Mouse (Mus musculus) activated CD4-positive, CD25-positive, alpha-beta regulatory T cell, adult 4 months (primary cell): ENCODE data around the gene Batf. TPM values are rescaled to one million over a fixed set of nuclear protein-coding genes. Genes with fewer than 3 reads are reported as not detected.
A peak's percentile ranks its signal among the peaks of the same experiment; 100 is the strongest.

Experiments used
- ATAC-seq: one replicate; pipeline ENCODE4 v1.8.0; 2017
- polyA plus RNA-seq, 2 experiments: library from polyadenylated mRNA; unstranded; fragments of 100-300 nt; shearing (Covaris generic); gene quantifications; one replicate each; pipeline ENCODE4 v1.2.1; 2017

Batf gene
- polyA plus RNA-seq, 2 experiments from 2014 or later = 156 to 205 TPM

DNA sequence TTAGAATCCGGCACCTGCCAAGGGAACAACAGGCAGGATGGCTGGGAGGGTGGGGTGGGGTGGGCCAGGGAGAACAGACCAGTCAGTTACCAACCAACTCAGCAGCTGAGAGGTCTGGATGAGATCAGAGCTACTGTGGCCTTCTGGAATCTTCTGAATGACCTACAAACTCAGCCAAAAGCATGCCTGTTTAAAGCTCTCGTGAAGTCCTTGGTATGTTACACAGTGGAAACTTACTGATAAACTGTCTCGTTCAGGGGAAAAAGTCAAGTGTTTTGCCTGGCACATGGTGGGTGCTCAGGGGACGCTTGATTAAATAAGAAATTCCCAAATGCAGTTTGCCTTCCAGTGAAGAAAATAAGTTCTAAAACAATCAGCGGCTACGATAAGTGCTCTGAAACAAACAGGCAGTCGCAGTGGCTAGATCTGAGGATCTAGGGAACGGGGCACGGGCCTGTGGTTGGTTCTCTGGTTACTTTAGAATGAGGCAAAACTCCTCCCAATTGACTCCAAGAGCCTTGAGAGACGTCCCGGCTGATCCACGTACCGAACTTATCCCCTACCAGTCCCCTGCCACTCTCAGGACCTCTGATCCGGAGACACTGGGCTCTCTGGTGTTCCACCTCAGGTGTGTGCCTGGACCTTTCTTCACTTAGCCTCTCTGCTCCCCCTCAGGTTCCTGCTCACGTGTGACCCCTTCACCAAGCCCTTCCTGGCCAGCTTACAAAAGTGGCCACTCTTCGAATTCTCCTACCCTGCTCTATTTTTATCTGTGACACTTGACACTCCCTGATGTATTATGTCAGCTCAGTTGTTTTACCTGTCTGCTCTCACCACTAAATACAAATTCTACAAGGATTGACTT lies 1.8 kb upstream of the Batf start:
- ATAC-seq = no peak

DNA sequence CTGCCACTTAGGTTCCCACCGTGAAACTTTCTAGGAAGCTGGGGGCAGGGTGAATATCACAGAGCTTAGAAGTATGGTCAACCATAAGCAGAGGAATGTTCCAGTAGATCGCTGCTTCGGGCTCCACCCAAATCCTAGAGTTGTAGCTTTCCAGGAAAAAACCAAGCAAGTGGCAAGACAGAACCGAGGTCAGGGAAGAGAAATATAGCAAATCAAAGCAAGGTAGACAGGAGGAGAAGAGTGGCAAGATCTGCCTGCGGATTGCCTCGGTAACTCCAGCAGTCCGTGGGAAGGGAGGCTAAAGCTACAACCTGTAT lies 706 bp downstream of the Batf start:
- ATAC-seq = no peak

DNA sequence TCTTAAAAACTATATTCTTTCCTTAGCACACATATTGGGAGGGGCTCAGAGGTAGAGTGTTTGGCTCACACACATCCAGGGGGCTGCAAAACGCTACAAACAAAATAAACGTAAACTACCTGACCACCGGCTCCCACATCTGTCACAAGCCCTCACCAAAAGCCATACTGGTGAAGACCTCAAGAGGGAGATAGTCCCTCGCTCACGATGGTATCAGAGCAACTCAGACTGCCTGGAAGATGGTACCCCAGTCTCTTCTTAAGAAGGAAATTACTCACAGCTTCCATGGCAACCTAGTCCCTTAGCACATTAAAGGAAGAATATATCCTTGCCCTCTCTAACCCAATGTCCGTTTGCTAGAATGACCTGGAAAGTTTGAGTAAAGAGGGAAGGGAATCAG lies 1.4 kb downstream of the Batf start:
- ATAC-seq = peak; percentile 38

DNA sequence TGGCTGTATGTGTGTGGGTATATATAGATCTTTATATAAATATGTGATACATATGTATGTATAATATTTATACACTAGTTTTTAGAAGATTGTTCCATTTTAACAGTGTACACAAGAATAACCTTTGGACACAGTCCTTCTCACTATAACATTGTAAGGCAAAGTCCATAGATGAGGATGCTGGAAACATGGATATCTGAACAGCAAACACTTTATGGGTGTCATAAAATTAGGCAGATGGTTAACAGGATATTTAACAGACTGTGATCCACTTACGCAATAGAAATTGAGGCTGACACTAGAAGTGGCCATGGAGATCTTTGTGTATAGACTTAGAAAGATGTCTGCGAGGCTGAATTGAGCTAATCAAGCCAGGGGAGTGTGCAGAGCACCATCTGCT lies 9.3 kb downstream of the Batf start:
- ATAC-seq = no peak

DNA sequence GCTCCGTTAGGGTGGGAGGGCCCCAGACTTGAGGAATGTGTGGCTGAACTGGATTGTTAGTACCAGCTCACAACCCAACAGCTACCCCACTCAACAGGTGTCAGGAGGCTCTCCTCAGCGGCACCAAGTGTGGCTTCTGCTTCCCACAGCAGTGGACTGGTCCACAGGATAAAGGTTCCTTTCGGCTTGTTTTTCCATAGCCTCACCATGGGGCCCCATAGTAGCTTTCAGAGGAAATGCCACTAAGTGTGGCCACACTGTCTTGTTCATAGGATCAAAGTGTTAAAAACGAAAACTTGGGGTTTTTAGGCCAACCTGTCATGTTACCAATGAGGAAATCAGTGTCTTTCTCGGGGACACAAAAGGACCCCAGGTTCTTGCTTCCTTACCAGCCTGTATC lies 10.0 kb downstream of the Batf start:
- peak; percentile 7 for ATAC-seq

DNA sequence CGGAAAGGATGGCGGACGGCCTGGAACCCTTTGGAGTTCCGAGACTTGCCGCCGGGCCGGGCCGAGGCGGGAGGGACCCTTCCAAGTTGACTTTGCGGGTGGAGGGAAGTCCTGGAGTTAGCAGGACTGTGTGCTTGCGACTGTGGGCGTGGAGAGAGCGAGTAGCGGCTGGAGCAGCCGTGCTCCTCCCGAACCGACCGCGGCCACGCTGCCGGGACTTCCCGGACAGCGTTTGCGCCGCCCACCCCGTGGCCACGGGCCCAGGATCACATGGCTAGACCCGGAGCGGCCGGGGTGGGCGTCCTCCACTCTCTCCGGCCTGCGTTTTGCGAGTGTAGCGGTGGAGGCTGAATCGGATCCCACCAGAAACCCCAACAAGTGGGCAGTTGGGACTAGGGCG lies 11.7 kb downstream of the Batf start:
- peak; percentile 51 for ATAC-seq

DNA sequence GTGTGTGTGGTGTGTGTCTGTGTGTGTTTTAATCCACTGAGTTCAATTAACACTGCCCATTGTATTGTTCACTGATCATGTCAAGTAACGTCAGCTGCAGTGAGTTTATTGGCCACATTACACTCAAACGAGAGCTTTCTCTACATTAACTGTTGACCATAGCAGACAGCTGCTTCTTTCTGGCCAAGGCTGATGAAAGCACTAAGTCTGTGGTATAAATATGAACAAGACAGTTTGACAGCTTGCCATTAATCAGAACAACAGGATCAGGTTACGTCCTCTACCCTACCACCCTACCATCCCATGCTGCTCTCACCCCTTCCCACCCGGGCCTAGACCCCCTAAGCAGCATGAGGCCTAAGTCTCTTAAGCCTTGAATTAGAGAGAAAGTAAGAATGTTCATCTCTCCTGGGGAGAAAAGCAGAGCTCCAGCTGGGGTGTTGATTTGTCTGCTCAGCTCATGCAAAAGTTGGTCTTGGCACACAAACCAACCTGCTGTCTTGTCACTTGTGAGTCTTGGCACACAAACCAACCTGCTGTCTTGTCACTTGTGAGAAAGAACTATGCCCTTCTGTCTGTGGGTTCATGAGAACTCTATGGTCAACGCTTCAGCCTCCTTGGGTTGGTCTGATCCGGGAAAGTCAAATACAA lies 13.8 kb downstream of the Batf start:
- no peak for ATAC-seq

DNA sequence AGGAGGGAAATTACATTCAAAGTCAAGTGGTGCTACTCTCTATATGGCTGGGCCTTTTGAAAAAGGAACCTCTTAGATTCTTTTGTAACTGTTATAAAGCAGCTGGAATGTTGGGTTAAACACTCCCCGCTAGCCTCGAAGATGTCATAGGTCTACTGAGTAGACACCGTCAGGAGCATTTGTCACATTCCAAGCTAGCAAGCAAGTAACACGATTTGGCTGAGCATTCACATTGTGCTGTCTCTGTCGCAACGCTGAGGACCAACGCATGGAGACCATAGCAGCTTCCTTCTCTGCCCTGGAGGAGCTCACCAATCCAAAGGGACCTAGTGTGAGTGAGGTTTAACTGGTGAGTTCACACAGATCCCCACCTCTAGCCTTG lies 14.4 kb downstream of the Batf start:
- ATAC-seq = no peak

DNA sequence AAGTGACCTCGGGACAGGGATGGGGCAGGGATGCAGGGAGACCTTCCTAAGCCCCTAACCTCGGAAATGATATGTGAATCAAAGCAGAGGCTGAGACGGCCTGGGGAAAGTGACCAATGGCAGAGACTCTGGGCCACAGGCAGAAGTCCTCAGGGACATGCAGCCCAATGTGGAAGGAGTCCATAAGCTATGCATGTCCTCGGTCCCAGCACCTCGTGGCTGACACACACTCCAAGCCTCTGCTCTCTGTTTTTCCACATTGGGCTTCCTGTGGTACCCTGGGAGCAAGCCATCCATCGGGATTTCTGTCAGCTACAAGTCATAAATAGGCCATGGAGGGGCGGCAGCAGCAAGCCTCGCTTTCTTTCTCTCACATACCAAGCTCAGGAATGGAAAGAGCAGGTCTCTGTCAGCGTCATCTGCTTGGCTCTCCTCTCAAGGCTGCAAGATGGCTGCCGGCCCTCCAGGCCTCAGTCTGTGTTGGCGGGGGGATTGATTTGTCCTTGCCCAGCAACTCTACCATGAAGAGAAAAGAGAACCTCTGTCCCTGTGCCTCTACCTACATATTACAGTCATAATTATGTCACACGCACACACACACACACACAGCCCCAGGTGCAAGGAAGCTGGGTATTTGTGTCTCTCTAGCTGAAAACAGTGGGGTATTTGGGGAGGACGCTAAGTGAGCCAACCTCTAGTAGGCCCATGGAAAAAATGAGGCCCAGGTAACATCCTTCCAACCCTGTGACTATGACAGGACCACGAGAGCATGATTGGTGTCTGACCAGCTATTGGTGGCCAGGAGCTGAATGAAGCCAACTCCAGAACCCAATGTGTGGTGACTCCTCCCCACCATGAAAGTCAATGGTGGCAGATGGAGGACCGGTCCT lies 15.9 kb downstream of the Batf start:
- ATAC-seq = no peak

DNA sequence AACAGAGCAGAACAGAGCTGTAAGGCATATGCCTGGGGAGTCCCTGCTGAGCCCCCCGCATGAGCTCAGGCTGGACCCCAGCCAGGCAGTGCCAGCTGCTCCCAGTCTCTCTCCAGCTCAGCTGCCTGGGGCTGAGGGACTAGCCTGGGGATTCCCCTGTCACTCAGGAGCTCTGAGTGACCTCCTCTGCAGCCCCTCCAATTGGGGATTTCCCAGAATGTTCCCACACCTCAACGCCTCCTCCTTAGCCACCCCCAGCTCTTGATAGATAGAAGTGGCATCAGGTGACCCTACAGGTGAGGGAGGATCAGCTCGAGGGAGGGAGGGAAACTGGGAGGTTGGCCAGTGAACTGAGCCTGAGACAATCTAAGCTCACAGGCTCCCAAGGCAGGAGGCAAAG lies 17.0 kb downstream of the Batf start:
- ATAC-seq = no peak

DNA sequence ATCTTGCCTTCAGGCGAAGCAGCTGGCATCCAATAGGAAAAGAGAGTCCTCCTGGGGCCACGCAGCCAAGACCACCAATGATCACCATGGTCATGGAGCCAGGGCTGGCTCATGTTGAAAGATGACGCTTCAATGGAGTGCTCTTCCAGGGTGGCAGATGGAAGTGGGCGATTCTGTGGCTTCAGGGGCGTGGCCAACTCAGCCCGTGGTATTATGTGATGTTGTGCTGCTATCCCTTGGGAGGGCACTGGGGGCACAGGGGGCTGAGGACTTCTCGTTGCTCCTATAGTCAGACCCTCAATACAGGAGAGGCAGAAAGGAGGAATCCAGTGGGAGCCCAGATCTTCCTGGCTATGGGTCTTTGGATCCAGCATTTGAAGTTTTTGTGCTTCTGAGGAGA lies 18.1 kb downstream of the Batf start:
- peak; percentile 30 for ATAC-seq

DNA sequence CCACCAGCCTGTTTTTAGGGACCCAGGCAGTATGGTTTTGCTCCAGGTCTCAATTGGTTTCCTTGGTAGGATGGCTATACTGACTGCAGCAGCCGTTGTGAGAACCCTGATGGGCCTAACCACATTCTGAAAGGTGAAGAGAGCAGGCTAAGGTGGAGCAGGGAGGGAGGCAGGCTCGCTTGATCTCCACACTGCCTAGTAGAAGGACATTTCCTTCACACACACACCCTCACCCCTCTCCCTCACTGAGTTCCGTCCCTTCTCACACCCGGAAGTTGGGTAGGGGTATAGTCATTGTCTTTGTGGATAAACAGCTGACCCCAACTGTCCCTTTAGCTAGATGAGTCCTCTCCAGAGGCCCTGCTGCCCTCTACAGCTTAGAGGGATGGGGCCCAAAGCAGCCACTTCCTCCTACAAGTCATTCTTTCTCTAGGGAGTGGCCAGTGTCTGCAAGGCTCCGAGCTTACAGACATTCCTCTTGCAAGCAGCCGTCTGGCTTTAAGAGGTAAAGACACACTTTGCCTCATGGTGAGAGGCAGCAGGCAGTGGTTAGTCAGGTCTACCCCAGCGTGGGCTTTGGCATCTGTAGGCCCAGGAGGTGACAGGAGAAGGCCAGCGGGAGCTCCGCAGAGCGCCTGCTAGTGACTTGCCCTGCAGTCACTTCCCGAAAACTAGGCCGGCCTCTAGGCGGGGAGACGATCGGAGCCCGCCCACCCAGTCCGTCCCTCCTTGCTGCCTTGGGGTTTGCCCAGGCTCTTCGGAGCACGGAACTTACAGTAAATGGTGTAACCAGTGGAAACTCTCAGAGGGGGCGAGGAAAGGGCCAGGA lies 18.7 kb downstream of the Batf start:
- peak; percentile 71 for ATAC-seq

DNA sequence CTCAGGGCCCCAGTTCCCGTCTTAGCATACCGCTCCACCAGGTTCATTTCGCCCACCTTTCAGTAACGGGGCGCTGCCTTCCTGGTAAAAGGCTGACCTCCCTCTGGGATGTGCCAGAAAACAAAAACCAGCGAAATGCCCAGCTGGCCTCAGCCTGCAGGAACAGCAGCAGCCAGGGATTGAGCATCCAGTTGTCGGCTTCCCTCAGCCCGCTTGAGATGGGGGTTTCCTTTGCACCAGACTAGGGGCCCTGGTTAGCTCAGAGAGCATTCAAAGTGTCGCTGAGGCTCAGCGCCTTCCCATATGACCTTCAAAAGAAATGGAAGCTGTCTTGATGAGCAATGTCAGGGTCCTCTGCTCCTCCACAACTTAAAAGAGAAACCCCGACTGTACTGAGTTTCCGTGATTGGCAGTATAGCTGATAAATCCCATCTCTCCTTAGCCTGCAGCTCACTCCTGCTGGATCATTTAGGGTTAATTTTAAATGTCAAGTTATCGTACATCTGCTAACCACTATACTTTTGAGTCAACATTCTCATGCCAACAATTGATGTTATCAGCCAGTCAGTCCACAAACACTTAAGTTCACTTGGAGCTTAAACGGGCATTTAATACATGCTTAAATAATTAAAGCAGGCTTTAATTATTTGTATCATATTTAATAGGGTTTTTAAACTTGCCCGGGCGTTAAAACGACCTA lies 19.5 kb downstream of the Batf start:
- peak; percentile 16 for ATAC-seq

DNA sequence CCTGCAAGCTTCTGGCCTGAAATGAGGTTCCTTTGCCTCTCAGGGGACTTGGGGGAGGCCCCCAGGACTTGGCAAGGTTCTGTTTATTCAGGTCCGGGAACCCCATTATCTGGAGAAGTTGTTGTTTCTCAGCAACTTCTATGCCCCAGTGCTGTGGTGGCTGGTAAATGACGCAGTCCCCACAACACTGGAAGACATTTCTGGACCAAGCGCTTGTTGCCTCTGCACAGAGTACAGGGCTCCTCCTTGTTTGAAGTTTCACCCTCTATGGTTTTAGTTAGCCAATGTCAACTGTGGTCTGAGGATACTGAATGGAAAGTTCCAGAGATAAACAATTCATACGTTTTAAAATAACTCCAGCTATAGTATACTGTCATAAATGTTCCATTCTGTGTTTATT lies 20.4 kb downstream of the Batf start:
- no peak for ATAC-seq

DNA sequence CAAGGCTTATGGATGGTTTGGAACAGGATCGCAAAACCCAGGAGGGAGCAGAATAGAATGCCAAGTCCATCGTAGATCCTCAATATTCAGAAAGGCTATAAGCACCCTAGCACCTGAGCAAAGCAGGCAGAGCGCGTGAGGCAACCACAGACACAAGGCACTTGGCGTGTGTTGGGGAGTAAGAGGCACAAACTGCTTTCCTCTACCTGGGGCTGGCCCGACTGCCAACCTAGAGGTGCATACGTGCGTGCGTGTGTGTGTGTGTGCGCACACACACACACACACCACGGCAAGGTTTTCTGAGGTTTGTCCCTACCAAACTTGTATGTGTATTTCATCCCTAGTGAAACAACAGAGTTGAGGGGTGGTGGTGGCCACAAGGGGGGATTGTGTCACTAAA lies 20.9 kb downstream of the Batf start:
- ATAC-seq = no peak

DNA sequence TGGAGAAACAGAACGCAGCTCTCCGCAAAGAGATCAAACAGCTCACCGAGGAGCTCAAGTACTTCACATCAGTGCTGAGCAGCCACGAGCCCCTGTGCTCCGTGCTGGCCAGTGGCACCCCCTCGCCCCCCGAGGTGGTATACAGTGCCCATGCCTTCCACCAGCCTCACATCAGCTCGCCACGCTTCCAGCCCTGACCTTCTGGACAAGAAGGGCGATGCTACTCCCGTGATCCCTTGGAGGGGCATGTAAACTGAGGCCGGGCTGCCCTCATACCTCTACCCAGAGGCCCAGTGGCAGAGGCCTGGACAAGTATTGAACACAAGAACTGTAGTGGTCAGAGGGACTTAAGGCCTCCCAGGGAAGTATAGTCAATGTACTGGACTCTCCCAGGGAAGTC lies 22.1 kb downstream of the Batf start:
- no peak for ATAC-seq

DNA sequence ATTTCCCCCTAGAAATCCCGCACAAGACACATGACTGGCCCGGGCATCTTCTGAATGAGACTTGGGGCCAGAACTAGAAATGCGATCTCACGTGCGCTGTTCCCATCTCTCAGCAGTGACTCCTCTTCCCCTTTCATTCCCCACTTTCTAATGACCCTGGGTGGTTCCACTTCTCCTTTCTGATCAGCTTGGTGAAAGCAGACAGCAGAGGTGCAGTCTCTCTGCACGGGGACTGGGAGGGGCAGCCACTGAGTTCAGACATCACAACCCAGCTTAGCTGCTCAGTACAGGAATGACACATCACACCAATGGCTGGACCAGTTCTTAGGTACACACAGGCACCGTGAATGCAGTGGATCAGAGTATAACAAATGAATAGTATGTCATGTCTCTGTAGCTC lies 24.2 kb downstream of the Batf start:
- no peak for ATAC-seq

DNA sequence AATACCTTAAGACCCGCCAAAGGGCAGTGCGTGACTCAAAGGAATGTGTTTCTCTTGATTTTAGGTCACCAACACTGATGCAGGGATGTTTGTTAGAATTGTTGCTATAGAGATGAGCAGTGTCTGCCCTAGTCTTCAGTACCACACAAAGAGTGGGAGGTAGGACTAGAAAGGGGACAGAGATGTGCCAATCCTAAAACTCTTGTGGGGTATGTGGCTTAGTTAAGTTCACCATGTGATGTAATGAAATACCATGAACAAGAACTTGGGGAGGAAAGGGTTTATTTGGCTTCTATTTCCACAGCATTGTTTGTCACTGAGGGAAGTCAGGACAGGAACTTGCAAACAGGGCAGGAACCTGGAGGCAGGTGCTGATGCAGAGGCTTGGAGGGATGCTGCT lies 26.1 kb downstream of the Batf start:
- ATAC-seq = peak; percentile 32

DNA sequence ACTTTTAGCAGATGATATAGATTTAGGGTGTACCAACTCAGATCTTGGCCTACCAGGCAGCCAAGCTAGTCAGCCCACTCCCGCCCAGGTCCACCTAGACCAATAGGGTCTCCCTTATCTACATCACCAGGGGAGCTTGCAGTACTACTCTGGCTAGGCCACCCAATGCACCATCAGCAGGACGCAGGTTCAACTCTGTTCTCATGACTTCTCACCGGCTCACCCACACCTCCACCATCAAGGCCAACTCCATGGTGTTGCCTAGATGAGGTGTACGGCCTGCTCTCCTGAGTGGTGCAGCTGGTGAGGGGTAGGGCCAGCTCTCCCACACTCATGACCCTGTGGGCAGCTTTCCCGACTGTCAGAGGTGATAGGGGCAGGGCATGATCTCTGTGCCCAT lies 27.7 kb downstream of the Batf start:
- no peak for ATAC-seq

DNA sequence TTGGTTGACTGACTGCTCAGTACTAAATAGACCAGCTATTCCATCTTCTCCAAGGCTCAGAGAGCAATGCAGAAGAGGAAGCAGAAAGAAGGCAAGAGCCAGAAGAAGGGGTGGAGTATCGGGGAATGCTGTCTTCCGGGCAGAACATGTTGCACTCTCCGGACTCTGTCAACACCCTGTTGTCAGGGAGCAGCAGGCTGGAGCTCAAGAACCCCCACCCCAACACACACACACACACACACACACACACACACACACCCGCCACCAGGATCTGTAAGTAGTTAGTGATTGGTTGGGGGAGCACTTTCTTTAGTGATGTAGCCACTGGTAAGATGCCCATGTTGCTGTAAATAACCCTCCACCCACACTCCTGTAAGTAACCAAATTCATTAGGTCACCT lies 38.8 kb downstream of the Batf start:
- ATAC-seq = no peak

DNA sequence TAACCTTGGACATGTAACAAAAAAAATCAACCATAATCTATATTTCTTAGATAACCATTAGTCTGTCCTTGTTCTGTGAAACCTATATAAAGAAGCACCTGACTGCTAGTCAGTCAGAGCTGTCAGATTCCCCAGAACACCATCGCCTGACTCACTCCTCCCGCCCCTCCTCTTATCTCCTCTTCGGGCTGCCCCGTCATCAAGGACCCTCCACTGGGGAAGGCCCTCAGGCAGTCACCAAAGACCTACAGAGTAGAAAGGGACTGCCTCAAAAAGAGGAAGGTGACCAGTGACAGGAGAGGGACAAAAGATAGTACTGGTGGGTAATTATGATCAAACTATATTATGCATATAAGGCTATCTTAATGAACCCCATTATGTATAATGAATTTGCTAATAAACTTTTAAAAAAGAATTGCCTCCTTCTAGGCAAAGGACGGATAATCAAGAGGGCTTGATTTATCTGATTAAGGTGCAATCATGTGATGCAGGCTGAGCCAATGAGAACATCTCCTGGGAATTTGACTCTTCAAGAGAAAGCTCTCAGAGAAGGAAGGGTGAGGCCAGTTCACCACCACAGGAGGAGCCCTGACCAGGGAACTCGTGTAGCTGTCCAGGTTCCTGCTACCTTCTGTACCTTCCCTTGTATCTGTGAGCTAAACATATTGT lies 40.4 kb downstream of the Batf start:
- ATAC-seq = no peak
